Mouse (Mus musculus) liver, embryonic 15.5 days (tissue): ENCODE results near the gene Usp33. TPM values are rescaled to one million over a fixed set of nuclear protein-coding genes. Genes with fewer than 3 reads are reported as not detected.
A peak's percentile ranks its signal among the peaks of the same experiment; 100 is the strongest.

Source experiments
- ATAC-seq: fragments of 200-750 bp; cut with Nextera tagmentation; 2 replicates; pipeline ENCODE4 v1.8.0; 2017; ENCODE audit warnings: moderate number of reproducible peaks, mild to moderate bottlenecking, moderate library complexity; ENCODE audit not compliant: insufficient read depth
- H3K27ac ChIP-seq: fragments of 300-500 bp; sonication (generic); replicated peaks from 2 replicates; pipeline ENCODE4 v1.5.1; 2015; ENCODE audit warnings: mild to moderate bottlenecking, inconsistent platforms
- H3K27me3 ChIP-seq: fragments of 300-500 bp; sonication (generic); 2 replicates; pipeline ENCODE4 v1.6.1; 2015; ENCODE audit warnings: mild to moderate bottlenecking, inconsistent platforms
- H3K36me3 ChIP-seq: fragments of 300-500 bp; sonication (generic); replicated peaks from 2 replicates; pipeline ENCODE4 v1.6.1; 2015; ENCODE audit warnings: moderate library complexity, mild to moderate bottlenecking, inconsistent platforms
- H3K4me1 ChIP-seq: fragments of 300-500 bp; sonication (generic); replicated peaks from 2 replicates; pipeline ENCODE4 v1.6.1; 2015; ENCODE audit warnings: inconsistent platforms
- H3K4me2 ChIP-seq: fragments of 300-500 bp; sonication (generic); 2 replicates; pipeline ENCODE4 v1.6.1; 2015; ENCODE audit warnings: moderate library complexity, mild to moderate bottlenecking, inconsistent platforms
- H3K4me3 ChIP-seq: fragments of 300-500 bp; sonication (generic); replicated peaks from 2 replicates; pipeline ENCODE4 v1.5.1; 2015; ENCODE audit warnings: mild to moderate bottlenecking, inconsistent platforms
- H3K9ac ChIP-seq: fragments of 300-500 bp; sonication (generic); 2 replicates; pipeline ENCODE4 v1.6.1; 2015; ENCODE audit warnings: moderate library complexity, mild to moderate bottlenecking, inconsistent platforms
- H3K9me3 ChIP-seq: fragments of 300-500 bp; sonication (generic); replicated peaks from 2 replicates; pipeline ENCODE4 v1.6.1; 2016; ENCODE audit warnings: inconsistent platforms
- WGBS: fragments of 180-500 bp; shearing (Covaris S2); methylation state at CpG from one replicate; pipeline ENCODE4 v1.1.7; 2015; ENCODE audit warnings: mixed read lengths; ENCODE audit not compliant: insufficient replicate concordance; 5-methylcytosine and 5-hydroxymethylcytosine counted together
- polyA plus RNA-seq: library from polyadenylated mRNA; unstranded; fragments of >200 nt; fragmentation: Nextera tagmentation; extraction: Ambion mirVana; gene quantifications from 2 replicates; pipeline ENCODE4 v1.2.1, GENCODE M21; 2015

Usp33 gene
- polyA plus RNA-seq, 1 experiment from 2014 or later, result 19.6 TPM

DNA sequence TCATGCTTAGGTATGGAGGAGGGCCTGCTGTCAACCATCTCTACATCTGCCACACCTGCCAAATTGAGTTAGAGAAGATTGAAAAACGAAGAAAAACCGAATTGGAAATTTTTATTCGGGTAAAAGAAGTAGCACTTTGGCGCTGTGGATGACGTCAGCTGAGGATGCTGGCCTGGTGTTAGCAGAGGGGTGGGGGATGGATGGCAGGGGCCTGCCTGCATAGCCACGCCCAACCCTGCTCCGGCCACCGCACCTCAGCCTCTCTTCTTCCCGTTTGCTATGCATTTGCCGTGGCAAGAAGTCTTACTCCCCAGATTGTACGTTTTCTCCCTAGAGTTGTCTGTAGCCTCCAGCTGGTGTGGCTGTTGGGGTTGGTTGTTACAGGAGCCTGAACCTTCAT, 37.8 kb downstream of the Usp33 start:
- Histone ChIP-seq H3K9me3 (no peaks in the 10 kb centered on the region), H3K36me3 (peaks cover 68% of the 10 kb centered on the region), H3K4me2 (no peak overlapping the region), H3K27ac (no peak overlapping the region), H3K9ac (no peak overlapping the region), H3K27me3 (no peaks in the 10 kb centered on the region), H3K4me1 (no peaks in the 10 kb centered on the region), H3K4me3 (no peak overlapping the region)
- WGBS, result 60% methylated on average over 11 of the region's 11 CpGs
- ATAC-seq, result no peak

DNA sequence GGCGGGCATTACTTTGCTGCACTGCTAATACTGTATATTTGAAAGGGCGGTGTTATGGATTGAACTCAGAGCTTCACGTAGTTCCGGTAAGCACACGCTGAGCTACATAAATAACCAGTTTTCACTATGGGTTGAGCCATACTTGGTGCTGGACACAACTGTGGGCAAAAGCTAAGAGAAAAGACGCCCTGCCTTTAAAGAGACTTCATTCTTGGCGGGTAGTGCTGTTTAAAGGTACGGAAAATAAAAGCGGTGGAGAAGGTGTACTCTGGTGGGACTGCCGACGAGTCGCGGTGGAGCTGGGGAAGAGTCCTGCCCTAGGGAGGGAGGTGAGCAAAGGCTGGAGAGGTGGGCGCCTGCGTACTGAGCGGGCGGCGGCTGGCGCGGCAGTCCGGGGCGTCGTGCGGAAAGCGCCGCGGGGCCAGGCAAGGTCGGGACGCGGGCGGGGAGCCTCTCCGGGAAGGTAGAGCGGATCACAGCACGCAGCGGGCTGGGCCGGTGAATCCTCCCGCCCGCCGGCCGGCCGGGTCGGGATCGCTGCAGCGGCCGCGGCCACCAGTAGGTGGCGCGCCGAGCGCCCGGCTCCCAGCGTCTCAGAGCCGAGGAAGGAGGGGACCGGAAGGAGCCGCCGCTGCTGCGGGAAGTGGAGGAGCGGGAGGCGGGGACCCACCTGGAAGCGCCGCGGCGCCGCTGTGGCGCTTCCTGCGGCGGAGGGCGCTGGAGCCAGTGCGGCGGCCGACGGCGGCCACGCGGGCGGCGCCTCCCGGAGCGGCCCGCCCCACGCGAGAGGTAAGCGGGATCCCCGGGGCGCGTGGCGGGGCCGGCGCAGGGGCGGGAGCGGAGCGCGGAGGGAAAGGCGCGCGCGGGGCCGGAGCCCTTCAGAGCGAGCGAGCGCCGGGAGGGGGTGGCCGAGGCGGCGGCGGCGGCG, 49.3 kb downstream of the Usp33 start, which contains the start of gene Zzz3:
TSS of gene Zzz3 (plus strand) at position 124 of the 928 bp plus-strand sequence.
- Histone ChIP-seq H3K4me2 (peak within 1 kb of the TSS; percentile 93), H3K9ac (peak within 1 kb of the TSS; percentile 91), H3K4me1 (peaks cover 45% of the 10 kb centered on the region), H3K9me3 (no peaks in the 10 kb centered on the region), H3K27ac (peak within 1 kb of the TSS; percentile 98), H3K4me3 (peak within 1 kb of the TSS; percentile 99), H3K27me3 (no peaks in the 10 kb centered on the region), H3K36me3 (peaks cover 15% of the 10 kb centered on the region)
- peak; percentile 82 for ATAC-seq
- WGBS, result under 1% methylated on average over 87 of the region's 108 CpGs

GRCm38 (mm10) chr3:152396278-152396987, 50.2 kb downstream of the Usp33 start:
- peaks cover 47% of the 10 kb centered on the region for H3K4me1 ChIP-seq

GRCm38 (mm10) chr3:152396988-152397314, 50.7 kb downstream of the Usp33 start:
- H3K27ac ChIP-seq, result peak overlapping the region; percentile 98
- H3K4me3 ChIP-seq, result peak overlapping the region; percentile 99
- ATAC-seq, result no peak
- under 1% methylated on average over 10 of the region's 10 CpGs for WGBS
- H3K4me2 ChIP-seq, result peak overlapping the region; percentile 93
- H3K4me1 ChIP-seq, result peaks cover 53% of the 10 kb centered on the region
- H3K9me3 ChIP-seq, result no peaks in the 10 kb centered on the region
- peak overlapping the region; percentile 91 for H3K9ac ChIP-seq
- H3K27me3 ChIP-seq, result no peaks in the 10 kb centered on the region
- H3K36me3 ChIP-seq, result peaks cover 12% of the 10 kb centered on the region

More at GRCm38 (mm10) chr3:152396278-152396987, 50.2 kb downstream of the Usp33 start:
- Histone ChIP-seq H3K4me2 (peak overlapping the region; percentile 93), H3K27ac (peak overlapping the region; percentile 98), H3K9me3 (no peaks in the 10 kb centered on the region), H3K9ac (peak overlapping the region; percentile 91), H3K27me3 (no peaks in the 10 kb centered on the region), H3K4me3 (peak overlapping the region; percentile 99), H3K36me3 (peaks cover 14% of the 10 kb centered on the region)
- WGBS, result under 1% methylated on average over 100 of the region's 102 CpGs
- peak; percentile 82 for ATAC-seq

GRCm38 (mm10) chr3:152397335-152397940, 51.2 kb downstream of the Usp33 start:
- ATAC-seq, result no peak
- H3K36me3 ChIP-seq, result peaks cover 11% of the 10 kb centered on the region
- peak overlapping the region; percentile 98 for H3K27ac ChIP-seq
- H3K4me2 ChIP-seq, result peak overlapping the region; percentile 93
- peak overlapping the region; percentile 91 for H3K9ac ChIP-seq
- peaks cover 57% of the 10 kb centered on the region for H3K4me1 ChIP-seq
- H3K9me3 ChIP-seq, result no peaks in the 10 kb centered on the region
- H3K27me3 ChIP-seq, result no peaks in the 10 kb centered on the region
- peak overlapping the region; percentile 99 for H3K4me3 ChIP-seq
- 20% methylated on average over 9 of the region's 9 CpGs for WGBS

DNA sequence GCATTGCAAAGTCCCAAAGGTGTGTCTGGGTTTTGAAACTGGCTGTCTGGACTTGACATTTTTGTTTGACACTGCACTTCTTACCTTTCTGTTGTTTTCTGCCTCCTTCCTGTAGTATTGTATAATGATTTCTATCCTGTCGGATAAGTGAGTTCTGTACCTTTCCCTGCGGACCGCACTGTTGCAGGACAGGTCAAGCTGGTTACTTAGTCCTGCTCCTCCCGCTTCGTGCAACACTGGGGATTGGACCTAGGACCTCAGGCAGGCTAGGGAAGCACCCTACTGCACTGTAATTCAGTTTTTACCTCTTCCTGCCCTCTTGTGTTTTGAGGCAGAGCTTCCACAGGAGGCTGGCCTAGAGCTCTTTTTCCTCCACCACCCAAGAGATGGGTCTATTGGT, 54.2 kb downstream of the Usp33 start:
- 79% methylated on average over 5 of the region's 5 CpGs for WGBS
- Histone ChIP-seq H3K27me3 (no peaks in the 10 kb centered on the region), H3K9ac (no peak overlapping the region), H3K4me3 (no peak overlapping the region), H3K4me2 (no peak overlapping the region), H3K27ac (peak overlapping the region; percentile 1; the same call in 1 of the 2 replicates), H3K36me3 (no peaks in the 10 kb centered on the region), H3K4me1 (peaks cover 70% of the 10 kb centered on the region), H3K9me3 (no peaks in the 10 kb centered on the region)
- ATAC-seq, result no peak

DNA sequence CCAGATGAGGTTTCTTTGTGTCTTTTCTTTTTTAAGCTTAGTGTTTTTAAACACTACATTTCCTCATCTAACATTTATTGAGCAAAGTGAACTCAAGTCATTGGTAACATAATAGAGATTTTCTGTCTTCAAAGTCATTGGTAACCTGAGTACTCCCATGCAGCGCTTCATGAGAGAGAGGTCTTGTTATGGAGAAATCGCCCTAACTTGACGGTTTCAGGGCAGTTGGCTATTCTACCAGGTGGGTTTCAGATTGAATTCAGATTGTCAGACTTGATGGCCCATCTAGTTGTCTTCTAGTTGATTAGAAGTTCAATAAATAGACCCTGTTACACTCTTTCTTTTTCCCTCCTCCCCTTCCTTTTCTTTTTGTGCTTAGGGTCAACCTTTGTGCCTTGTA, 54.6 kb downstream of the Usp33 start:
- no peak for ATAC-seq
- Histone ChIP-seq H3K4me3 (no peak overlapping the region), H3K9ac (no peak overlapping the region), H3K4me1 (peaks cover 74% of the 10 kb centered on the region), H3K9me3 (no peaks in the 10 kb centered on the region), H3K4me2 (no peak overlapping the region), H3K27ac (peak overlapping the region; percentile 1; the same call in 1 of the 2 replicates), H3K27me3 (no peaks in the 10 kb centered on the region), H3K36me3 (no peaks in the 10 kb centered on the region)
- 79% methylated on average over 3 of the region's 3 CpGs for WGBS

- no peaks in the 10 kb centered on the region for H3K9me3 ChIP-seq
- H3K9ac ChIP-seq, result no peak overlapping the region
- no peaks in the 10 kb centered on the region for H3K36me3 ChIP-seq
- peaks cover 84% of the 10 kb centered on the region for H3K4me1 ChIP-seq
- no peak; the same call in 1 of the 2 replicates for ATAC-seq
- 0 out of 2 replicates have a peak overlapping the region, but pooled peaks have one; percentile 6 for H3K4me2 ChIP-seq
- 64% methylated on average over 7 of the region's 7 CpGs for WGBS
- no peak overlapping the region for H3K4me3 ChIP-seq
- H3K27ac ChIP-seq, result no peak overlapping the region
- no peaks in the 10 kb centered on the region for H3K27me3 ChIP-seq
These were observed 55.8 kb downstream of the Usp33 start for GRCm38 (mm10) chr3:152401964-152402670.

DNA sequence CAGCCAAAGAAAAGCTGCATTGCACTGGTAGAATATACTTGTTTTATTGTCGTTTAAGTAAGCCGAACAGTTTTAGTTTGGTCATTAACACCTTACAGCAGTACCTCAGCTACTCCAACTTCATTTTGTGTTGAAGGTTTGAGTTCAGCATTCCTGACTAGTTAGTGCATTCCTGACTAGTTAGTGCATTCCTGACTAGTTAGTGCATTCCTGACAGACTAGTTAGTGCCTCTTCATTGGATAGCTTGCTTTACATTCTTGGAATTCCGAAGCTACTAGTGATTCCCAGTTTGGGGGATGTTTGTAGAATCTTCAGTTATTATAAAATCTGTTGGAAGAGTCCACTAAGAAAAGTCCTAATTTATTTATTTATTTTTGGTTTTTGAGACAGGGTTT, 56.4 kb downstream of the Usp33 start:
- H3K4me3 ChIP-seq, result no peak overlapping the region
- H3K9ac ChIP-seq, result no peak overlapping the region
- no peak for ATAC-seq
- H3K9me3 ChIP-seq, result no peaks in the 10 kb centered on the region
- 82% methylated on average over 3 of the region's 3 CpGs for WGBS
- no peak overlapping the region for H3K27ac ChIP-seq
- H3K4me1 ChIP-seq, result peaks cover 84% of the 10 kb centered on the region
- H3K27me3 ChIP-seq, result no peaks in the 10 kb centered on the region
- H3K36me3 ChIP-seq, result no peaks in the 10 kb centered on the region
- H3K4me2 ChIP-seq, result no peak overlapping the region

DNA sequence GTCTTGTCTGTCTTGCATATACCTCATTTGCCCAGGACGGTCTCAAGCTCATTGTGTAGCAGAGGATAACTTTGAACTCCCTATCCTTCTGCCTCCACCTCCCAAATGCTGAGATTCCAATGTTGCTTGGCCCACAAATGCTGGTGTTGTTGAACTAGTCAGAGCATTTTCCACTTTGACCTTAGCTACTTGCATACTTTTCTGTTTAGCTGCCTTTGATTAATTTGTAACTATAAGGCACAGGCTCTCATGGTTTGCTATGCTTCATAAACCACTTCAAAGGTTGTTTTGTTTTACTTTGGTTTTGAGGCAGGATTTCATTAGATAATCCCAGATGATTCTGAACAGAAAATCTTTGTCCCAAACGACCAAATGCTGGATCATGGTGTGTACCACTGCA, 57.5 kb downstream of the Usp33 start:
- Histone ChIP-seq H3K4me2 (no peak overlapping the region), H3K36me3 (no peaks in the 10 kb centered on the region), H3K9me3 (no peaks in the 10 kb centered on the region), H3K27me3 (no peaks in the 10 kb centered on the region), H3K4me1 (peaks cover 76% of the 10 kb centered on the region), H3K9ac (no peak overlapping the region), H3K4me3 (no peak overlapping the region), H3K27ac (0 out of 2 replicates have a peak overlapping the region, but pooled peaks have one; percentile 0)
- 50% methylated on average over 2 of the region's 2 CpGs for WGBS
- no peak for ATAC-seq
